Mouse (Mus musculus) A20 (cell line): ENCODE results near the gene Trim80.
A peak's percentile ranks its signal among the peaks of the same experiment; 100 is the strongest.
"Not testable (repeated sequence)": the region's sequence is repeated elsewhere in the genome, so short reads cannot be mapped to it uniquely, and the experiment has no call there.

Experiments used
- DNase-seq: peaks from one replicate; pipeline ENCODE4 v3.0.0-alpha.2; 2011; ENCODE audit warnings: low read depth, low spot score

Trim80 gene

GRCm38 (mm10) chr11:115427482-115428331, 12.6 kb upstream of the Trim80 start:
- DNase-seq, result peak; percentile 71

GRCm38 (mm10) chr11:115429307-115429706, 11.0 kb upstream of the Trim80 start:
- DNase-seq, result no peak

GRCm38 (mm10) chr11:115430561-115430960, 9.8 kb upstream of the Trim80 start:
- DNase-seq, result no peak

DNA sequence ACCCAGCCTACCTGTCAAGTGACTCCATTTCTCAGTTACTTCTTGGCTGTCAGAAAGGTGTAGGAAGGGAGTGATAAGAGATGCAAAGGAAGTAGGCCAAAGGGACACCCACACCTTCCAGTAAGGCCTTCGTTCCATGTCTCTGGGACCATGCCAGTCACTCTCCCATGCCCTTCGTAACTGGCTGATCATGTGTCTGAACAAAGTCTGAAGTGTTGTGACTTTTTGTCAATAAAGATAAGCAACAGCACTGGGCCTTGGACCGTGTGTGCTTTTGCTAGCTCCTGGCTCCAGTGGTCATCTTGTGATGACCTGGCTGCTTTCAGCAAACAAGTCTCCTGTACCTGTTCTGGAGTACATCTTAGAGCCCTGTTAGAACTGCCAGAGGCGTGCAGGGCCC, 7.5 kb upstream of the Trim80 start:
- no peak for DNase-seq

DNA sequence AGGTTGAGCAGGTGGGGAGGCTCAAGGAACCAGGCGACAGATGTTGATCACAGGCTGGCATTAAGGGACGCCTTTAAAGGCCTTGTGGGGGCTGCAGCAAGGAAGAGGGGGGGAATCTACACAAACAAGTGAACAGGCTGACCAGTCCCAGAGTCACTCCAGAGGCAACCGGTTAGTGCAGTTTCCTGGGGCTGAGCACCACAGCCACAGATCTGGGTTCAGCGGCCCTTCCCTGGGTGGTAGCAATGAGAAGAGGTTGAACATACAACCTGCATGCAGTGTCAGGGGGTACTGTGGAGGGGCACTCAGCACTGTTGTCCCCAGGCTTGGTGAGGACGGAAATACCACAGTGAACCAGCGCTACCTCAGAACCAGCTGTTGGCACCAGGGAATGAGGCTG, 7.0 kb upstream of the Trim80 start:
- no peak for DNase-seq

GRCm38 (mm10) chr11:115435596-115436337, 4.6 kb upstream of the Trim80 start:
- DNase-seq, result no peak

- no peak for DNase-seq
These were observed 2.7 kb upstream of the Trim80 start for GRCm38 (mm10) chr11:115437571-115438122.

DNA sequence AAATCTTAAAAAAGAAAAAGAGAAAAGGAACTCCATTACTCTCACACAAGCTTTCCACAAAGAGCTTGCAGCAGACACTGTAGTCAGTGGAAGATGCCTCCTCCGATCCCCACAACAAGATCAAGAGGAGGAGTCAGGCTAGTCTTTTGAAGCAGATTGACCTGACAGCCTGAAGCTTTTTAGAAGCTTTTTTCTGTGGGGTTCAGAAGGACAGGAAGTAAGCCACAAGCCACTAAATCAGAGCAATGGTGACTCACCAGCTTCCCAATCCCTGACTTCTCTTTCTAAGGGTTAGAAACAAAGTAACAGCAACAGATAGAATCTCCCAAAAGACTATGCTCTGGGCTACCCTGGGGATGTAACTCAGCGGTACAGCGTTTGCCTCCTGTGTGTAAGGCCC, 1.0 kb upstream of the Trim80 start:
- no peak for DNase-seq

DNA sequence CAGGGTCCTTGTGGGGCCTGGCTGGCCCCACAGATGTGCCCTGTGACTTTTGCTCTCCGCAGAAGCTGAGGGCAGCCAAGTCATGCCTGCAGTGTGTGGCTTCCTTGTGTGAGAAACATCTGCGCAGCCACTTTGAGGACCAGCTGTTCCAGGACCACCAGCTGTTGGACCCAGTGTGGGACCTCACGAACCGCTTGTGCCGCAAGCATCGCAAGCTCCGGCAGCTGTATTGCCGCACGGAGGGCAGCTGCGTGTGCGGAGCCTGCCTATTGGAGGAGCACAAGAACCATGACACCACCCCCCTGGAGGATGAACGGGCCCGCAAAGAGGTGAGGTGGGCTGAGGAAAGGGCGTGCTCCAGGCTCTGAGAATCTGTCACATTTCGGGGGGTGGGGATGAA, 1.1 kb downstream of the Trim80 start:
- DNase-seq, result no peak

- DNase-seq, result no peak
These were observed 6.6 kb downstream of the Trim80 start for GRCm38 (mm10) chr11:115446906-115447305.

DNA sequence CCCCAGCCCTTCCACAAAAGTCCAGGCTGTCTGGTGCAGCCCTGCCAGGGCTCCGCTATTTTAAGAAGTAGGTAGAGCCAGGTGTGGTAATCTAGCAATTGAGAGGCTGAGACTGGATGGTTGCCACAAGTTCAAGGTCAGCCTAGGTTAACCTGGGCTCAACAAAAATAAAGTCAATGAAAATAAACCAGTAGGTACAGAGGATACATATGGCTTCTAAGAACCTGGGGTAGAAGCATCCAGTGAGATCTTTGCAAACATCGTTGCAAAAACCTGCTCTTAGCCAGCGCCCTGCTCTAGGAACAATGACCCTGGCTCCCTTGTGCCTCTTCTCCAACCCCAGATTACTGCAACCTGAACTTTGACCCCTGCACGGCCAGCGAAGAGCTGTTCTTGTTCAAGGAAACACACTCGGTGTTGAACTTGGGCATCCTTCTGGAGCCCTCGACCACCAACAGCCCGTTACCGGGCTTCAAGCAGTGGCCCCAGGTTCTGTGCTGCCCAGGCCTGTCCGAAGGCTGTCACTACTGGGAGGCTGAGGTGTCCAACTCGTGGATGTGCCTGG, 7.1 kb downstream of the Trim80 start:
- no peak for DNase-seq

GRCm38 (mm10) chr11:115448075-115448474, 7.7 kb downstream of the Trim80 start:
- no peak for DNase-seq

- DNase-seq, result no peak
These were observed 8.7 kb downstream of the Trim80 start for GRCm38 (mm10) chr11:115448998-115449397.

GRCm38 (mm10) chr11:115450176-115450575, 9.8 kb downstream of the Trim80 start:
- no peak for DNase-seq

- peak; percentile 20 for DNase-seq
These were observed 11.5 kb downstream of the Trim80 start for GRCm38 (mm10) chr11:115451781-115452241.

- DNase-seq, result no peak
These were observed 12.0 kb downstream of the Trim80 start for GRCm38 (mm10) chr11:115452281-115452860.

DNA sequence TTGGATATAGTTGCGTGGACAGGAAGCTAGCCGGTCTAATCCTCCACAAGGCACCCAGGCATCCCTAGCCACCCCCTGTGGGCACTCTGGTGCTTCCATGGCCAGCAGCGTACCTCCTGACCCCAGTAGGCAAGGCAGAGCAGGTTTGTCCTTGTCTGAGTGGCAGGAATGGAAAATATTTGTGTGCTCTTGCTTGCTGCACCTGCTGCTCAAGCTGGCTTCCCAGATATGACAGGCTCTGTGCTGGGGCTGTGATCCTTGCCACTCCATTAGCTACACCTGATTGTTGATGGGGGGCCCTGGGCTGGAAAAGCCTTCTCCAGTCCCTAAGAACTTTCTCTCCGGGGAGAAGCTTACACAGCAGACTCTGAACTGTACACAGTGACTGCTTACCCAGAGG, 13.0 kb downstream of the Trim80 start:
- DNase-seq, result no peak

DNA sequence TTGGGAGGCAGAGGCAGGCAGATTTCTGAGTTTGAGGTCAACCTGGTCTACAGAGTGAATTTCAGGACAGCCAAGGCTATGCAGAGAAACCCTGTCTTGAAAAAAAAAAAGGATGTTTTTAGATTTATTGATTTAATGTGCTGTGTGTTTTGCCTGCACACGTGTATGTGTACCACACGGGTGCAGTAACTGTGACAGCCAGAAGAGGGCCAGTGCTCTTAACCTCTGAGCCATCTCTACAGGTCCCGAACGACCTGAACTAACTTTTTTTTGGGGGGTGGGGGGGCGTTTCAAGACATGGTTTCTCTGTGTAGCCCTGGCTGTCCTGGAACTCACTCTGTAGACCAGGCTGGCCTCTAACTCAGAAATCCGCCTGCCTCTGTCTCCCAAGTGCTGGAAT, 14.5 kb downstream of the Trim80 start:
- not testable (repeated sequence) for DNase-seq

GRCm38 (mm10) chr11:115455619-115456018, 15.3 kb downstream of the Trim80 start:
- no peak for DNase-seq

- no peak for DNase-seq
These were observed 15.8 kb downstream of the Trim80 start for GRCm38 (mm10) chr11:115456182-115456581.

GRCm38 (mm10) chr11:115457405-115457804, 17.1 kb downstream of the Trim80 start:
- DNase-seq, result no peak

GRCm38 (mm10) chr11:115460976-115461375, 20.6 kb downstream of the Trim80 start:
- DNase-seq, result no peak
